Mouse (Mus musculus) intestine, embryonic 16.5 days (tissue): ENCODE measurements around the gene Adamts13. TPM values are rescaled to one million over a fixed set of nuclear protein-coding genes. Genes with fewer than 3 reads are reported as not detected.

Experiments
- ATAC-seq: fragments of 200-750 bp; cut with Nextera tagmentation; 2 replicates; pipeline ENCODE4 v1.8.0; 2017; ENCODE audit warnings: moderate TSS enrichment, moderate library complexity
- H3K27ac ChIP-seq: fragments of 300-500 bp; sonication (generic); 2 replicates; pipeline ENCODE4 v1.5.1; 2014; ENCODE audit warnings: mild to moderate bottlenecking, low read length
- H3K27me3 ChIP-seq: fragments of 300-500 bp; sonication (generic); replicated peaks from 2 replicates; pipeline ENCODE4 v1.6.1; 2014; ENCODE audit warnings: low read length, control low read depth, mixed read lengths; ENCODE audit not compliant: control insufficient read depth, insufficient read depth
- H3K36me3 ChIP-seq: fragments of 300-500 bp; sonication (generic); 2 replicates; pipeline ENCODE4 v1.6.1; 2014; ENCODE audit warnings: low read length, control low read depth; ENCODE audit not compliant: control insufficient read depth, insufficient read depth
- H3K4me1 ChIP-seq: fragments of 300-500 bp; sonication (generic); 2 replicates; pipeline ENCODE4 v1.6.1; 2014; ENCODE audit warnings: low read length, control low read depth, mixed read lengths; ENCODE audit not compliant: control insufficient read depth, insufficient read depth
- H3K4me2 ChIP-seq: fragments of 300-500 bp; sonication (generic); 2 replicates; pipeline ENCODE4 v1.6.1; 2014; ENCODE audit warnings: low read depth, low read length, control low read depth
- H3K4me3 ChIP-seq: fragments of 300-500 bp; sonication (generic); 2 replicates; pipeline ENCODE4 v1.5.1; 2014; ENCODE audit warnings: mild to moderate bottlenecking, low read length
- H3K9ac ChIP-seq: fragments of 300-500 bp; sonication (generic); 2 replicates; pipeline ENCODE4 v1.6.1; 2014; ENCODE audit warnings: low read depth, low read length
- H3K9me3 ChIP-seq: fragments of 300-500 bp; sonication (generic); 2 replicates; pipeline ENCODE4 v1.6.1; 2016; ENCODE audit warnings: low read length, control low read depth; ENCODE audit not compliant: control insufficient read depth
- WGBS: fragments of 180-500 bp; shearing (Covaris S2); extraction: QIAGEN DNeasy Blood & Tissue Kit; methylation state at CpG from one replicate; pipeline ENCODE4 v1.1.7; 2014; 5-methylcytosine and 5-hydroxymethylcytosine counted together
- polyA plus RNA-seq: library from polyadenylated mRNA; unstranded; fragments of >200 nt; fragmentation: Nextera tagmentation; extraction: Ambion mirVana; gene quantifications from 2 replicates; pipeline ENCODE4 v1.2.1, GENCODE M21; 2015

Gene Adamts13
- polyA plus RNA-seq, 1 experiment from 2014 or later, result 0.34 TPM

- 68% methylated on average over 8 of the region's 8 CpGs for WGBS
- Histone ChIP-seq H3K27me3 (no peaks in the 10 kb centered on the region), H3K4me1 (no peaks in the 10 kb centered on the region), H3K9me3 (no peaks in the 10 kb centered on the region), H3K4me2 (no peak overlapping the region), H3K36me3 (no peaks in the 10 kb centered on the region), H3K27ac (no peak overlapping the region), H3K4me3 (no peak overlapping the region), H3K9ac (no peak overlapping the region)
- ATAC-seq, result no peak
Measured at GRCm38 (mm10) chr2:27042131-27042844, 69.1 kb downstream of the Adamts13 start.

GRCm38 (mm10) chr2:27043461-27043860 is 70.2 kb downstream of the Adamts13 start:
- ATAC-seq, result peak; percentile 62; the same call in 1 of the 2 replicates
- Histone ChIP-seq H3K4me3 (no peak overlapping the region), H3K9me3 (no peaks in the 10 kb centered on the region), H3K27me3 (no peaks in the 10 kb centered on the region), H3K9ac (no peak overlapping the region), H3K36me3 (no peaks in the 10 kb centered on the region), H3K4me1 (no peaks in the 10 kb centered on the region), H3K27ac (no peak overlapping the region), H3K4me2 (no peak overlapping the region)
- 22% methylated on average over 3 of the region's 3 CpGs for WGBS

GRCm38 (mm10) chr2:27044166-27044565 is 71.0 kb downstream of the Adamts13 start:
- no peak overlapping the region for H3K27ac ChIP-seq
- H3K4me2 ChIP-seq, result no peak overlapping the region
- H3K9me3 ChIP-seq, result no peaks in the 10 kb centered on the region
- no peak for ATAC-seq
- no peak overlapping the region for H3K4me3 ChIP-seq
- 86% methylated on average over 4 of the region's 4 CpGs for WGBS
- no peaks in the 10 kb centered on the region for H3K4me1 ChIP-seq
- no peaks in the 10 kb centered on the region for H3K27me3 ChIP-seq
- H3K9ac ChIP-seq, result no peak overlapping the region
- no peaks in the 10 kb centered on the region for H3K36me3 ChIP-seq

- ATAC-seq, result no peak
- Histone ChIP-seq H3K36me3 (no peaks in the 10 kb centered on the region), H3K27me3 (no peaks in the 10 kb centered on the region), H3K4me3 (no peak overlapping the region), H3K27ac (no peak overlapping the region), H3K9me3 (no peaks in the 10 kb centered on the region), H3K4me1 (no peaks in the 10 kb centered on the region), H3K9ac (no peak overlapping the region), H3K4me2 (no peak overlapping the region)
- WGBS, result 73% methylated on average over 3 of the region's 3 CpGs
Measured at GRCm38 (mm10) chr2:27044641-27045040, 71.4 kb downstream of the Adamts13 start.

DNA sequence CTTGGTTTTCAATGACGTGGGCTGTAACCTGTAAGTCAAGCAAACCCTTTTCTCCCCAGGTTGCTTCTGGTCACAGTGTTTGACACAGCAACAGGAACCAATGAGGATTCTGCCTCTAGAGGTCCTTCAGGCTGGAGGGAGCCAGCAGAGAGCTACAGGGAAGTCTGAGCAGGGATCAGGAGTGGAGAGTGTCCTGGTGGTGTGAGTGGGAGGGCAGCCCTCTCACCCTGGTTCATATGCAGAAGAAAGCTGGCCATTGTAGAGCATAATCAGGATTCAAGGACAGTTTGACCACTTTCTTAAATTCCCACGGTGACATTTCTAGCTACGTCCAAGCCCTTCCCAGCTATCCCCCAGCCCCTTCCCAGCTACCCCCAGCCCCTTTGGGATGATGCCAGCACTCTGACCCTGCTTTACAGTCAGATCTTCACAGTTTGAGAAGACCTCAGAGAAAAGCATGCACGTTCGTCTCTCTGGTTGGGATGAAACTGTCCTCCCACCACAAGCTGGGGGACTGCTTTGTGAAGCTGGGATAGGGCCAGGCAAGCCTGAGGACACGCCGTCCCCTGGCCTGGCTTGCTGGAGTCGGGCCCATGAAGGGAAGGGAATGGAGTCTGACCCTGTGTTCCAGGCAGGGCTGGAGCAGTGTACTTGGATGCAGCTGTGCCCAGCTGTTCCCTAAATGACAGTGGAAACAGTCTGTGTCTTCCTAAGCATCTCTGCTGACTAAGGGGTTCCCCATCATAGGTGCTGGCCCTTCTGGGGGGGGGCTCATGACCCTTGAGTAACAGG is 73.0 kb downstream of the Adamts13 start:
- Histone ChIP-seq H3K27ac (peak overlapping the region; percentile 4; the same call in 1 of the 2 replicates), H3K9me3 (no peaks in the 10 kb centered on the region), H3K4me2 (no peak overlapping the region), H3K4me3 (no peak overlapping the region), H3K4me1 (no peaks in the 10 kb centered on the region), H3K9ac (no peak overlapping the region), H3K27me3 (no peaks in the 10 kb centered on the region), H3K36me3 (no peaks in the 10 kb centered on the region)
- WGBS, result 59% methylated on average over 8 of the region's 8 CpGs
- ATAC-seq, result peak; percentile 84

- H3K9ac ChIP-seq, result no peak overlapping the region
- WGBS, result 43% methylated on average over 6 of the region's 6 CpGs
- no peaks in the 10 kb centered on the region for H3K36me3 ChIP-seq
- no peak overlapping the region for H3K4me2 ChIP-seq
- H3K27me3 ChIP-seq, result no peaks in the 10 kb centered on the region
- ATAC-seq, result no peak
- H3K9me3 ChIP-seq, result no peaks in the 10 kb centered on the region
- H3K4me1 ChIP-seq, result no peaks in the 10 kb centered on the region
- no peak overlapping the region for H3K4me3 ChIP-seq
- H3K27ac ChIP-seq, result no peak overlapping the region
Measured at GRCm38 (mm10) chr2:27049408-27049807, 76.2 kb downstream of the Adamts13 start.

- Histone ChIP-seq H3K4me1 (peaks cover 10% of the 10 kb centered on the region), H3K4me2 (peak overlapping the region; percentile 16; the same call in 1 of the 2 replicates), H3K36me3 (no peaks in the 10 kb centered on the region), H3K27me3 (no peaks in the 10 kb centered on the region), H3K27ac (no peak overlapping the region), H3K4me3 (no peak overlapping the region), H3K9ac (0 out of 2 replicates have a peak overlapping the region, but pooled peaks have one; percentile 13), H3K9me3 (no peaks in the 10 kb centered on the region)
- ATAC-seq, result no peak
- WGBS, result 33% methylated on average over 4 of the region's 4 CpGs
Measured at GRCm38 (mm10) chr2:27058251-27058650, 85.0 kb downstream of the Adamts13 start.

DNA sequence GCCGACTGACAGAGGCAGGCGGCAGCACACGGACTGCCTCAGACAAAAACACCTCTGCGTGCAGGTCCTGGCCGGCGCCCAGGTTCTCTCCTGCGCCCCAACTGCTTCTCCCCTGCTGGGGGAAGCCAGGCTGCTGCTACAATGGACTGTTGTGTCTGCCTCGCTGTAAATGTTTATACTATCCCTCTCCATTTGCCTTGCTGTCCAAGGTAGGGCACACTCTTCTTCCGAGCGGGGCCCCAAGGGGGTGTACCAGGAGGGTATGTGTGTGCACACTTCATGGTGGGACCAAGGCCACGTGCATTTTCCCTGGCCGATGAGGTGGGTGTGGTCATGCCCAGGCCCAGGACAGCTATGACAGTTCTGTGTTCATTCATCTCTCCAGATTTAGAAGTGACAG is 85.5 kb downstream of the Adamts13 start:
- ATAC-seq, result peak; percentile 38; the same call in 1 of the 2 replicates
- WGBS, result 13% methylated on average over 12 of the region's 12 CpGs
- H3K4me1 ChIP-seq, result peaks cover 10% of the 10 kb centered on the region

DNA sequence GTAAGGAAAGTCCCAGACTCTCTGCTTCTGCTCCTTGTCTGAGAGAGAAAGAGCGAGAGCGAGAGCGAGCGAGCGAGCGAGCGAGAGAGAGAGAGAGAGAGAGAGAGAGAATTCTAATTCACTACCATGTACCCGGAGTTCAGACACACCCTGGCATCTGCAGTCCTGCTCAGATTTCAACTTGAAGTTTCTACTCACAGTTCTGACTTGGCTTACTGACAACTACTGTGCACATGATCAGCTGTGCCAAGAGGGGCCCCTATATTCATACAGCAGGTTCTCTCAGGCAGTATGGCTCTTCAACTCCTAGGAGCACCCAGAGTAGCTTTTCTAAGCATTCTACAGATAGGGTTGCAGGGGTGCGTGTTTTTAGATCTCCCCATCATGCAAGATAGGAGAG is 86.0 kb downstream of the Adamts13 start:
- Histone ChIP-seq H3K27ac (no peak overlapping the region), H3K27me3 (no peaks in the 10 kb centered on the region), H3K9ac (no peak overlapping the region), H3K4me1 (peaks cover 10% of the 10 kb centered on the region), H3K36me3 (no peaks in the 10 kb centered on the region), H3K9me3 (no peaks in the 10 kb centered on the region), H3K4me2 (no peak overlapping the region), H3K4me3 (no peak overlapping the region)
- WGBS, result 68% methylated on average over 9 of the region's 9 CpGs
- ATAC-seq, result no peak

More for the DNA sequence above, 85.5 kb downstream of the Adamts13 start:
- Histone ChIP-seq H3K27me3 (no peaks in the 10 kb centered on the region), H3K9me3 (no peaks in the 10 kb centered on the region), H3K9ac (0 out of 2 replicates have a peak overlapping the region, but pooled peaks have one; percentile 13), H3K4me2 (peak overlapping the region; percentile 16; the same call in 1 of the 2 replicates), H3K36me3 (no peaks in the 10 kb centered on the region), H3K27ac (no peak overlapping the region), H3K4me3 (no peak overlapping the region)
